Mouse (Mus musculus): ENCODE results near the gene 4930404N11Rik. TPM values are rescaled to one million over a fixed set of nuclear protein-coding genes. Genes with fewer than 3 reads are reported as not detected.

The 4930404N11Rik gene
- polyA plus RNA-seq, 1 experiment from 2014 or later = 0.37 TPM

GRCm38 (mm10) chr10:81349146-81349545 is 16.5 kb downstream of the 4930404N11Rik start:
- no peak for ATAC-seq (ENCODE audit: low FRiP score, low TSS enrichment)
- DNase-seq = no peak
- Histone ChIP-seq H3K4me1 (ENCODE audit: control insufficient read depth, insufficient read depth, low read length) (peaks cover 11% of the 10 kb centered on the region), H3K9me3 (ENCODE audit: control insufficient read depth, low read length) (no peaks in the 10 kb centered on the region), H3K4me2 (ENCODE audit: low read length) (peak overlapping the region; percentile 92), H3K9ac (replicated peaks; ENCODE audit: low read length) (peak overlapping the region; percentile 62; the same call in 1 of the 2 replicates), H3K36me3 (ENCODE audit: control insufficient read depth, insufficient read depth, low read length) (no peaks in the 10 kb centered on the region), H3K27ac (replicated peaks; ENCODE audit: low read depth, low read length) (no peak overlapping the region), H3K27me3 (ENCODE audit: control insufficient read depth, insufficient read depth, low read length) (peaks cover 19% of the 10 kb centered on the region), H3K4me3 (replicated peaks; ENCODE audit: low read depth, low read length) (peak overlapping the region; percentile 60; the same call in 1 of the 2 replicates)
- 4% methylated on average over 12 of the region's 12 CpGs for WGBS

- WGBS = 8% methylated on average over 55 of the region's 55 CpGs
- no peak for ATAC-seq (ENCODE audit: low FRiP score, low TSS enrichment)
- peak overlapping the region; percentile 50 for H3K4me2 ChIP-seq (ENCODE audit: low read length)
Observed at GRCm38 (mm10) chr10:81346453-81347067, 19.1 kb downstream of the 4930404N11Rik start.

GRCm38 (mm10) chr10:81345162-81345534 is 20.5 kb downstream of the 4930404N11Rik start:
- Histone ChIP-seq H3K9ac (replicated peaks; ENCODE audit: low read length) (no peak overlapping the region), H3K27me3 (ENCODE audit: control insufficient read depth, insufficient read depth, low read length) (peaks cover 46% of the 10 kb centered on the region), H3K27ac (replicated peaks; ENCODE audit: low read depth, low read length) (no peak overlapping the region), H3K9me3 (ENCODE audit: control insufficient read depth, low read length) (no peaks in the 10 kb centered on the region), H3K4me2 (ENCODE audit: low read length) (no peak overlapping the region), H3K36me3 (ENCODE audit: control insufficient read depth, insufficient read depth, low read length) (no peaks in the 10 kb centered on the region), H3K4me1 (ENCODE audit: control insufficient read depth, insufficient read depth, low read length) (peaks cover 13% of the 10 kb centered on the region), H3K4me3 (replicated peaks; ENCODE audit: low read depth, low read length) (no peak overlapping the region)
- no peak for ATAC-seq (ENCODE audit: low FRiP score, low TSS enrichment)
- 81% methylated on average over 4 of the region's 4 CpGs for WGBS
- no peak for DNase-seq

More at GRCm38 (mm10) chr10:81346453-81347067, 19.1 kb downstream of the 4930404N11Rik start:
- Histone ChIP-seq H3K4me1 (ENCODE audit: control insufficient read depth, insufficient read depth, low read length) (peaks cover 13% of the 10 kb centered on the region), H3K27me3 (ENCODE audit: control insufficient read depth, insufficient read depth, low read length) (peaks cover 44% of the 10 kb centered on the region), H3K9ac (replicated peaks; ENCODE audit: low read length) (peak overlapping the region; percentile 45; the same call in 1 of the 2 replicates), H3K36me3 (ENCODE audit: control insufficient read depth, insufficient read depth, low read length) (no peaks in the 10 kb centered on the region), H3K27ac (replicated peaks; ENCODE audit: low read depth, low read length) (no peak overlapping the region), H3K4me3 (replicated peaks; ENCODE audit: low read depth, low read length) (peak overlapping the region; percentile 21), H3K9me3 (ENCODE audit: control insufficient read depth, low read length) (no peaks in the 10 kb centered on the region)
- peak; percentile 81 for DNase-seq

- no peaks in the 10 kb centered on the region for H3K36me3 ChIP-seq (ENCODE audit: control insufficient read depth, insufficient read depth, low read length)
- peaks cover 46% of the 10 kb centered on the region for H3K27me3 ChIP-seq (ENCODE audit: control insufficient read depth, insufficient read depth, low read length)
- ATAC-seq (ENCODE audit: low FRiP score, low TSS enrichment) = no peak
- H3K27ac ChIP-seq (replicated peaks; ENCODE audit: low read depth, low read length) = no peak overlapping the region
- 53% methylated on average over 8 of the region's 8 CpGs for WGBS
- H3K9me3 ChIP-seq (ENCODE audit: control insufficient read depth, low read length) = no peaks in the 10 kb centered on the region
- H3K9ac ChIP-seq (replicated peaks; ENCODE audit: low read length) = no peak overlapping the region
- H3K4me1 ChIP-seq (ENCODE audit: control insufficient read depth, insufficient read depth, low read length) = peaks cover 9% of the 10 kb centered on the region
- H3K4me3 ChIP-seq (replicated peaks; ENCODE audit: low read depth, low read length) = no peak overlapping the region
- no peak overlapping the region for H3K4me2 ChIP-seq (ENCODE audit: low read length)
- DNase-seq = no peak
Observed at GRCm38 (mm10) chr10:81344421-81345161, 21.0 kb downstream of the 4930404N11Rik start.

GRCm38 (mm10) chr10:81342686-81343505 is 22.7 kb downstream of the 4930404N11Rik start, which contains the start of gene Gipc3:
Gene Gipc3, minus strand, starts transcription at chr10:81343266.
- ATAC-seq (ENCODE audit: low FRiP score, low TSS enrichment) = no peak
- Histone ChIP-seq H3K36me3 (ENCODE audit: control insufficient read depth, insufficient read depth, low read length) (no peaks in the 10 kb centered on the region), H3K9ac (replicated peaks; ENCODE audit: low read length) (peak within 1 kb of the TSS; percentile 47), H3K4me2 (ENCODE audit: low read length) (peak within 1 kb of the TSS; percentile 60), H3K4me3 (replicated peaks; ENCODE audit: low read depth, low read length) (peak within 1 kb of the TSS; percentile 35), H3K27me3 (ENCODE audit: control insufficient read depth, insufficient read depth, low read length) (peaks cover 46% of the 10 kb centered on the region), H3K4me1 (ENCODE audit: control insufficient read depth, insufficient read depth, low read length) (0 out of 2 replicates have a peak, but pooled peaks cover 3% of the 10 kb centered on the region), H3K9me3 (ENCODE audit: control insufficient read depth, low read length) (no peaks in the 10 kb centered on the region), H3K27ac (replicated peaks; ENCODE audit: low read depth, low read length) (no peak within 1 kb of the TSS)
- DNase-seq = peak; percentile 45
- WGBS = 4% methylated on average over 67 of the region's 67 CpGs

- H3K4me3 ChIP-seq (replicated peaks; ENCODE audit: low read depth, low read length) = no peak overlapping the region
- no peaks in the 10 kb centered on the region for H3K36me3 ChIP-seq (ENCODE audit: control insufficient read depth, insufficient read depth, low read length)
- H3K27ac ChIP-seq (replicated peaks; ENCODE audit: low read depth, low read length) = no peak overlapping the region
- ATAC-seq (ENCODE audit: low FRiP score, low TSS enrichment) (no peak), DNase-seq (peak; percentile 78)
- H3K4me1 ChIP-seq (ENCODE audit: control insufficient read depth, insufficient read depth, low read length) = 0 out of 2 replicates have a peak, but pooled peaks cover 3% of the 10 kb centered on the region
- peaks cover 46% of the 10 kb centered on the region for H3K27me3 ChIP-seq (ENCODE audit: control insufficient read depth, insufficient read depth, low read length)
- WGBS = 37% methylated on average over 16 of the region's 16 CpGs
- no peaks in the 10 kb centered on the region for H3K9me3 ChIP-seq (ENCODE audit: control insufficient read depth, low read length)
- H3K9ac ChIP-seq (replicated peaks; ENCODE audit: low read length) = no peak overlapping the region
- no peak overlapping the region for H3K4me2 ChIP-seq (ENCODE audit: low read length)
Observed at GRCm38 (mm10) chr10:81341333-81341949, 24.2 kb downstream of the 4930404N11Rik start.

GRCm38 (mm10) chr10:81340551-81341332 is 24.9 kb downstream of the 4930404N11Rik start:
- no peak for ATAC-seq (ENCODE audit: low FRiP score, low TSS enrichment)
- Histone ChIP-seq H3K4me3 (replicated peaks; ENCODE audit: low read depth, low read length) (no peak overlapping the region), H3K27ac (replicated peaks; ENCODE audit: low read depth, low read length) (no peak overlapping the region), H3K36me3 (ENCODE audit: control insufficient read depth, insufficient read depth, low read length) (no peaks in the 10 kb centered on the region), H3K27me3 (ENCODE audit: control insufficient read depth, insufficient read depth, low read length) (peaks cover 43% of the 10 kb centered on the region), H3K9ac (replicated peaks; ENCODE audit: low read length) (no peak overlapping the region), H3K4me2 (ENCODE audit: low read length) (no peak overlapping the region), H3K9me3 (ENCODE audit: control insufficient read depth, low read length) (no peaks in the 10 kb centered on the region), H3K4me1 (ENCODE audit: control insufficient read depth, insufficient read depth, low read length) (0 out of 2 replicates have a peak, but pooled peaks cover 3% of the 10 kb centered on the region)
- 39% methylated on average over 17 of the region's 17 CpGs for WGBS
- no peak for DNase-seq
